Mouse (Mus musculus) myocyte (in vitro differentiated cells): Measurements from ENCODE around the gene Fbrsl1.

Experiments used
- CEBPB ChIP-seq: IDR thresholded peaks from 2 replicates; pipeline ENCODE4 v1.6.1; 2011; ENCODE audit warnings: mild to moderate bottlenecking, moderate library complexity; ENCODE audit not compliant: poor library complexity, insufficient read depth, severe bottlenecking
- E2F4 ChIP-seq: IDR thresholded peaks from one replicate; pipeline ENCODE4 v1.6.1; 2011; ENCODE audit warnings: mild to moderate bottlenecking, control low read depth, moderate library complexity; ENCODE audit not compliant: insufficient read depth
- MAX ChIP-seq: IDR thresholded peaks from one replicate; pipeline ENCODE4 v1.6.1; 2011; ENCODE audit warnings: low read depth, mild to moderate bottlenecking, control low read depth
- MYOD1 ChIP-seq, 3 experiments: IDR thresholded peaks; one replicate each; pipeline ENCODE4 v1.6.1; 2011; ENCODE audit warnings: control low read depth in 2 of 3, low read depth in 2 of 3, mild to moderate bottlenecking in 2 of 3, moderate library complexity in 1 of 3; ENCODE audit not compliant: insufficient read length in 2 of 3, control insufficient read depth in 1 of 3
- MYOG ChIP-seq, 3 experiments: IDR thresholded peaks; one replicate each; pipeline ENCODE4 v1.6.1; 2011; ENCODE audit warnings: control low read depth in 2 of 3, low read depth in 2 of 3, mild to moderate bottlenecking in 2 of 3; ENCODE audit not compliant: insufficient read length in 2 of 3, control insufficient read depth in 1 of 3, insufficient read depth in 1 of 3
- POLR2A ChIP-seq: IDR thresholded peaks from one replicate; pipeline ENCODE4 v1.6.1; 2011; ENCODE audit warnings: low read depth, mild to moderate bottlenecking, control low read depth, moderate library complexity; ENCODE audit not compliant: insufficient read length
- POLR2AphosphoS2 ChIP-seq: IDR thresholded peaks from one replicate; pipeline ENCODE4 v1.6.1; 2011; ENCODE audit warnings: low read depth, control low read depth; ENCODE audit not compliant: insufficient read length
- REST ChIP-seq: IDR thresholded peaks from one replicate; pipeline ENCODE4 v1.6.1; 2011; ENCODE audit warnings: mild to moderate bottlenecking, control low read depth, moderate library complexity; ENCODE audit not compliant: insufficient read depth, insufficient read length
- SRF ChIP-seq: IDR thresholded peaks from one replicate; pipeline ENCODE4 v1.6.1; 2011; ENCODE audit warnings: low read depth; ENCODE audit not compliant: control insufficient read depth, insufficient read length
- TCF12 ChIP-seq: IDR thresholded peaks from one replicate; pipeline ENCODE4 v1.6.1; 2011; ENCODE audit warnings: mild to moderate bottlenecking, control low read depth; ENCODE audit not compliant: poor library complexity, insufficient read depth, severe bottlenecking
- USF1 ChIP-seq: IDR thresholded peaks from one replicate; pipeline ENCODE4 v1.6.1; 2011; ENCODE audit warnings: low read depth, mild to moderate bottlenecking, control low read depth, moderate library complexity

DNA sequence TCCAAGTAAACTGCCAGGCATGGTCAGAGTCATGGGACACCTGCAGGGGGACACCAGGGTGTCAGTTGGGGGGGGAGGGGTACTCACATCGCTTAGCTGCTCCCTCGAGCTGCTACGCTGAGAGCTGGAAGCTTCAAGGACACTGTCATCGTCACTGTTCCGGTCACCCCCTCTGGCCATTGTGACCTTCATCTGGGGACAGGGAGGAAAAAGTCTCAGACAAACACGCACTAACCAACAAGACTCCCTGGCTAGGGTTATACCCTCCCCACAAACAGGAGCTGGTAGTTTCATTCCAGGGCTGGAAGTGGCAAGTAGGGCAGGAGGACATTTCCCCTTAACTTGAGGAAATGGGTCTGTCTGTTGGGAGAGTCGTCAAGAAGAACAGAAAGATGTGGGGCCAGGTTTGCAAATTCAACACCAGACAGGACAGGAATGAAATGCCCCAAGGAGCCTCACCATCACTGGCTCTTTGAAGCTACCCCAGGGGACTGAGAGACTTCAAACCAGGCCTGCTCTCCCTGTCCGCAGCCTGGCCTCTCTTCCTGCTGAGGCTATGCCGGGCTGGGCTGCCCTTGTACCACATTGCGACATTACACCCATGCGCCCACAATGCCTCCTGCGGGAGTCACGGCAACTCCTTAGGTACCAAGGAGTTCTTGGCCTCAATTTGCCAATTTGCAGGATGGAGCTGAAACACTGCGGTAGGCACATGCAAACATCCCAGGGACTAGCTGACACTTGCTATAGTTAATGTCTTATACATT, 30.4 kb downstream of the Fbrsl1 start:
- TF ChIP-seq E2F4, result no peak
- no peak for TF ChIP-seq POLR2A
- TF ChIP-seq TCF12, result no peak
- TF ChIP-seq USF1, result no peak
- TF ChIP-seq MYOD1 (IDR thresholded peaks at IDR 0.05; ENCODE audit: control insufficient read depth in 1 of 3, insufficient read length in 2 of 3, low read depth in 2 of 3), result no peak
- no peak for TF ChIP-seq CEBPB
- TF ChIP-seq MAX, result no peak
- TF ChIP-seq SRF, result no peak
- TF ChIP-seq POLR2AphosphoS2, result no peak
- TF ChIP-seq REST, result no peak
- TF ChIP-seq MYOG (IDR thresholded peaks at IDR 0.05; ENCODE audit: control insufficient read depth in 1 of 3, insufficient read depth in 1 of 3, insufficient read length in 2 of 3, low read depth in 2 of 3), result no peak
